Mouse (Mus musculus): ENCODE data around the gene Abhd5. TPM values are rescaled to one million over a fixed set of nuclear protein-coding genes. Genes with fewer than 3 reads are reported as not detected.

Gene Abhd5
- total RNA-seq, 2 experiments from 2014 or later: 49.9 TPM

DNA sequence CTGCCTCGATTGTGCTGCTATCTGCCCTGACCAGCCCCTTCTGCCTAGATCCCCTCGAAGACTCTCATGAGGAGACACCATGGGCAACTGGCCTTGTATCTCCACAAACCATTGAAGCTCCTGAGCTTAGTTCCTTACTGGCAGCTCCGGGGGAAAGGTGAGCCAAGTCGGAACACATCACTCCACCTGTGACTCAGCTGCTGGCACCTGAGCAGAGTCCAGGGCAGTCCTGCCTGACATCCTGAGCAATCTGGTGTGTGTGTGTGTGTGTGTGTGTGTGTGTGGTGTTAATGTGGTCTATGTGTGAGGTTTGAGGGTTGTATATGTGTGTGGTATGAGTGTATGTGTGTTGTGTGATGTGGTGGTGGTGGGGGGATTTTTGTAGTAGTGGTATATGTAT, 49.8 kb downstream of the Abhd5 start:
- ATAC-seq (replicated peaks; ENCODE audit: low FRiP score, poor library complexity, severe bottlenecking): no peak

DNA sequence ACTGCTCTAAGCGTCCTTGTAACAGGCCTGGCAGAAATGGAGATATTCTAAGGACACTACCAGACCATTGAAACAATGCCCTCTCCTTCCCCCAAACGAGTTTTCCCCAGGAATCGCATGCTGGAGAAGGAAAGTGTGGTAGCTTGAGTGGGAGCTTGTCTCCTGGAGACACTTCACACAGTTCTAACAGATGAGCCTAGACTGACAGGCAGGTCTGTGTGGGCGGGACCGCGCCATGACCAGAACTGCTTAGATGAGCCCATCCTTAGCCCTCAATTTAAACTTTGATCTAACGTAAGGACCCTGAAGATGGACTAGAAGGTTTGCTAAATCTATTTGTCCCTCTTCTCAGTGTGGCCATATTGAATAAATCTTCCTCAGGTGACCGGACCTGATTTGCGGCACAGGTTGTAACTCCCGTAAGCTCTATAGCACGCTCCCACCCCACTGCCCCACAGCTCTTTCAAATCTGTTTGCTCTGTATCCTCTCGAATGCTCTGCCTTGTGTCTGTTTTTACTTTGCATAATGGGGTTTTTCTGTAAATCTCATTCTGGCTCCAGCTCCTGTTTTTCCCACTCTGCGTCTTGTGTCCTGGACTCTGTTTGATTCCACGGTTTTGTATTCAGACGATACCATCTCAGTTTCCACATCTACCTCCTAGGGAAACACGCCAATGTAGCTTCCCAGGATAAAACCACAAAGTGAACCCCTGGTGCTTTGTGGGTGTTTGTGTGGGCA, 59.2 kb downstream of the Abhd5 start:
- no peak for ATAC-seq (replicated peaks; ENCODE audit: low FRiP score, poor library complexity, severe bottlenecking)

DNA sequence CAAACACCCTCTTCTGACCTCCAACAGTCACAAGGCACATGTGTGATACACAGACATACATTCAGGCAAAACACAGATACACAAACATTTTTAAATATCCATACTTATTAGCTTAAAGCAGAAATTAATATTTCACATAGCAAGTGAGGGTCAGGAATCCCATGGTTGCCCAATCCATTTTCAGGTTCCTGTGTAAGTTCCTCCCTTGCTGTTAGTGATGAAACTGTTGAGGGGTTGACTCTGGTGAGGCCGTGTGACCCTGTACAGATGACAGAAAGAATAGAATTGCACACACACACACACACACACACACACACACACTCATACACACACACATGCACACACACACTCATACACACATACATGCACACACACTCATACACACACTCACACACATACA, 63.2 kb downstream of the Abhd5 start:
- no peak for ATAC-seq (replicated peaks; ENCODE audit: low FRiP score, poor library complexity, severe bottlenecking)

DNA sequence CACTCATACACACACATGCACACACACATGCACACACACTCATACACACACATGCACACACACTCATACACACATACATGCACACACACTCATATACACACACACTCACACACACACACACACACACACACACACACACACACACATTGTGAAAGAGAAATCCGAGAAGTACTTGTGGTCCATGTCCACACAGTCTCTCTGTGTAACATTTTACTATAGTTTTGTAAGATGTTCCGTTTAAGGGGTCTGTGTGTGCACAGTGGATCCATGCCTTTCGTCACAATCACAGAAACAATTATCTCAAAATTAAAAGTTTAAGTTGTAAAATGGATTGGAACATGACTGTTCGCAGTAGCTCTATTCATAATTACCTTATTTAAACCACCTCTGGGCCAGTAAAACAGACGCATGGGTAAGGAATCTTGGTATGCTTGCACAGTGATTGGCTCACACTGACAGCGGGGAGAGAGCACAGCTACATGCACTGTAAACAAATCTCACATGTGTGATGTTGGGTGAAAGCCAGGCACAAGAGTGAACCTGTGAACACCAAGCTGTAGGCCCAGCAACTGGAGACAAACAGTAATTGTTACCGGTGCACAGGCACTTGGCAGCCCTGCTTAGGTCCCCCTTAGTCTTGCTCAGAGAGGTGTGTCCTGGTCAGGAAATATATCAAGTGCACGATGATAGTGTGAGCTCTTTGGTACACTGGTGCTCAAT, 63.8 kb downstream of the Abhd5 start:
- ATAC-seq (replicated peaks; ENCODE audit: low FRiP score, poor library complexity, severe bottlenecking): no peak

DNA sequence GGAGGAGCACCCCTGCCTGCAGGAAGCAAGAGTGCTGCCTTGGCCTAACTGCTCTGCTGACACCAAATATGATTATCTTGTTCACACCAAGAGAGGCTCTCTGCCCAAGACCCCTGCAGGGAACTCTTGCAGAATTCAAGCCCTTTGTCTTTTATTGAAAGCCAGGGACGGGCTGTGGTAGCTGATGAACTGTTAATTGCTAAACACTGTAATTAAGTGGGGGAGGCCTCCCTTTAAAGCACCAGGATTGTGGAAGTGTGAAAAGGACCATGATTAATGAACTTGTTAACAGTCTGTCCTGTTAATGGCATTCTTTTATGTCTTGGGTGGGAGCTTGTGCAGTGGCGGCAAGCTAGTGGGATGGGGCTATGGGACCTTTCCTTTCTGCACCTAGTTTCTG, 65.2 kb downstream of the Abhd5 start:
- ATAC-seq (replicated peaks; ENCODE audit: low FRiP score, poor library complexity, severe bottlenecking): no peak

DNA sequence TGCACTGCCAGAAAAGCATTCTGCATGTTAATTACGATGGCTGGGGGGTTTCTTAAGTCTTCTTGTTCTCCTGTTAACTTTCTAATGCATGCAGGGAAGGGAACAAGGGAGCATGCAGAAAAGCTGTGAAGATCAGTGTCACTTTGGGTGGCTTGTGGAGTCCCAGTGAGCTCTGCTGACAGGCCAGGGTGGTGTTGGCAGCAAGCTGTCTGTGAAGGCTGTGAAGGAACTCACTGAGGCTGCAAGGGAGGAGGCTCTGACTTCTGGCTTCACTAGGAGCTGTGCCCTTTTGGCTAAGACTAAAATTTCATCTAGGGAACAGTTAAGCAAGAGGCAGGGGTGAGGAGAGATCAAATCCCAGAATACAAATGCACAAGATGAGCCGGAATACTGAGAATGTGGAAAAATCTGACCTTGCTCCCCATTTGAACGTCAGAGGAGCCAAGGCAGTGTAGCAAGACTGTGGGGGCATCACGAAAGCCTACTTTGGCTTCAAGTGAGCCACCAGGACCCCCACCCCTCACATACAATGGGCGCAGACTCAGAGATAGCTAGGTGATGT, 68.9 kb downstream of the Abhd5 start:
- ATAC-seq (replicated peaks; ENCODE audit: low FRiP score, poor library complexity, severe bottlenecking): no peak

DNA sequence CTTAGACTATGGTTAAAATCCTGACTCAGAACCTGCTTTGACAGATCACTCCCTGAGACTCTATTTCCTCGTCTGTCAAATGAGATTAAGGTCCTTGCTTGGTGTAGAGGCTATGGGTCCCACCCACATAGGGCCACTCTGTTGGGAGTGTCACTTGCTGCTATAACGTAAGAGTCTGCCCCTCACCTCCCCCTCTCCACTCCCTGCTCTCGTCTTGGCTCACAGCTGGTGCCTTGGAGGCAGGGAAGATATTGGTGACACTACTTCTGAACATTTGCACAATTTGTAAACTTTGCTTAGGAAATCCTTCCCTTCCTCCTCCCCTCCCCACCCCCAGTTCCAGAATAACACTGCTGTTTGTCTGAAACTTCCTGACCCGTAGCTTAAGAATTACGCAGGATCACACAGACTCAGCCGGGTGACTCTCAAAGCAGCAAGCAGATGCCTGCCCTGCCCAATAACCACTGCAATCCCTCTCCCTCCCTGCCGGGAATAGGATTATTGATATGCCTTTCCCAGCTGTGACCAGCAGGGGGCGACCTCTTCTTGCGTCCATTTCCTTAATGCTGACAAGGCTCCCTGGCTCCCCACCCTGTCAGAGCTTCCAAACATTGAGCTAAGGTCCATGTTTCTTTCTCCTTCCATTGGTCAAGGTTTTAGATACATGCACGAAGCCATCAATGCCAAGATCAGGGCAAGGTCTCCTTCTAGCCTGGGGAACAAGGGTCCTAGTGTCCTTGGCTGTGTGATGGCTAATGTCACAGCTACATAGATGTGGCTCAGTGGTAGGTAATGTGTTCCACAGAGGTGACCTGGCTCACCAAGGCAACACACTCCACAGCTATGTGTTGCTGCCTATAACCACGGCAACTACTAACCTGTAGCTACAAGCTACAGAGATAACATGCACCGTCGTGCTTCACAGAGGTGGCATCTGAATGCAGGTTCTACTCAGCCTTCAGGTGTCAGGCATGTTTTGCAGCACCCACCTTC, 69.7 kb downstream of the Abhd5 start:
- peak; percentile 55 for ATAC-seq (replicated peaks; ENCODE audit: low FRiP score, poor library complexity, severe bottlenecking)

DNA sequence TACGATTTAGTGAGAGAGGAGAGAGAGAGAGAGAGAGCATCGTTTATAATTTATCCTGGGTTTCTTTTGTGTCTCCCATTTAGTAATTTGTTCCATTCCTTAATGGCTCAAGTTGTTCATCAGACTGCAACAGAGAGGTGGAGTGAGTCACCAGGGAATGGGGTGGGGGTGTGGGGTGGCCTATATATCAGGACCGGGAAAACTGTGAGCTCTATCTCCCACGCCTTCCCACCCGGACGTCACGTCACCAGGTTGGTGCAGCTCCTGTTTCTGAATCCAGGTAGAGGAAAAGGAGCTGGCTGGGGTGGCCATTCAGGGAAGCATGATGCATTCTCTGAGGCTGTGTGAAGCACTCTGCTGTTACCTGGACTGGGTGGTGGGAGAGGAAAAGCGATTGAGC, 70.5 kb downstream of the Abhd5 start:
- ATAC-seq (replicated peaks; ENCODE audit: low FRiP score, poor library complexity, severe bottlenecking): no peak

DNA sequence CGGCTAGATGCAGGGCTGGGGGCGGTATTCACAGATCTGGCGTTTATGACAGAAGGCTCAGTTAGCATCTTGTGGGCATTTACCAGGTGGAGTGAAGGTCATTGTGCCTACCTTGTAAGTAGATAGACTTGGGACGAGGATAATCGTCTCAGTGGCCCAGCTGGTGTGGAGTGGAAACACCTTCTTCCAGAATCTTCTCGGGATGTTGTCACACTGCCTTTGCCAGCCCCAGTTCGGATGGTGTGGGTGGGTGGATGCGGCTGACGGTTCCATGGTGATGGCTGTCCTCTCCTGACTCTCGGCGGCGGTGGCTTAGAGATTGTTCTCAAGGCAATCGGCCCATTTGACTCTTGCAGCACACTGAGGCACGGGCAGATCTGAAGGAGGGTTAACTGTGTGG, 71.3 kb downstream of the Abhd5 start:
- ATAC-seq (replicated peaks; ENCODE audit: low FRiP score, poor library complexity, severe bottlenecking): no peak

DNA sequence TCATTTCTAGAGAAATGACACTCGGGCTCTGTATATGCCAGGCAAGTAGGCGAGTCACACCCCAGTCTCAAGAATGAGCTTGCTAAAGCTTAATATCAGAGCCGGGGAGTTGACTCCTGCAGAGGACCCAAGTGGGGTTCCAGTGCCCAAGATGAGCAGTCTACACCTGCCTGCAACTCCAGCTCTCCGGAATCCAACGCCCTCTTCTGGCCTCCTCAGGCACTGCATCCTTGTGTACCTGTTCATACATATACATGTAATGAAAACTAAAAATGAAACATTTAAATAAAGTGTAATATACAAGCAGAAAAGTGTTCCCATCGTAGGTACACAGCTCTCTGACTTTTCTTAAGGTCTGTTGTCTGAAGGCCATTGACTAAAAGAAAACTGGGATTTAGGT, 71.7 kb downstream of the Abhd5 start:
- no peak for ATAC-seq (replicated peaks; ENCODE audit: low FRiP score, poor library complexity, severe bottlenecking)

DNA sequence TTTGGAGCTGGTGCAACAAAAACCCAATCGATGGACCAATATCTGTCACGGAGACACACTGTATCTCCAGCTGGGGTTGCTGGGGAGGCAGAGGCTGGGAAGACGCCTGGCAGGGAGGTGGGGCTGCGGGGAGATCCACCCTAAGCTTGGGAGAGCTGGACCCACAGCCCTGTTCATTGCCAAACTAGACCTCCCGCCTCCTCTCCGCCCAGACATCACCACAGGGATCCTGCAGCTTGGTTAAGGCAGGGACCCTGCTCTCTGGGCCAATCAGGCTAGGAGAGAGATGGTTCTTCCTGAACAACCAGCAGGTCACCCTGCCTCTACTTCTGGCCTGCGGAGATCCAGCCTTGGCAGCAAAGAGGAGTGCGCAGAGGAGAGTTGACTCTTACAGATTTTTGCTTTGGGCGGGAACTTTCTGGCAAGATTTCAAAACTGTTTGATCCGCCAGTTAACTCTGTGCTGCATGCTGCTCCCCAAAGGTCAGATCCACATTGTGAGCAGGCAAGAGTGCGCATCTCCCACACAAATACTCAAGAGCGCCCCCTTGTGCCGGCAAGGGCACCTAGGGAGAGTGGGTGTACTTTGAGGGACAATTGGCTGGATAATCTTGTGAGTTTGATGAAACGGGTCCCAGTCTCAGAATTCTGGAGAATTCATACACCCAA, 73.7 kb downstream of the Abhd5 start:
- ATAC-seq (replicated peaks; ENCODE audit: low FRiP score, poor library complexity, severe bottlenecking): no peak

DNA sequence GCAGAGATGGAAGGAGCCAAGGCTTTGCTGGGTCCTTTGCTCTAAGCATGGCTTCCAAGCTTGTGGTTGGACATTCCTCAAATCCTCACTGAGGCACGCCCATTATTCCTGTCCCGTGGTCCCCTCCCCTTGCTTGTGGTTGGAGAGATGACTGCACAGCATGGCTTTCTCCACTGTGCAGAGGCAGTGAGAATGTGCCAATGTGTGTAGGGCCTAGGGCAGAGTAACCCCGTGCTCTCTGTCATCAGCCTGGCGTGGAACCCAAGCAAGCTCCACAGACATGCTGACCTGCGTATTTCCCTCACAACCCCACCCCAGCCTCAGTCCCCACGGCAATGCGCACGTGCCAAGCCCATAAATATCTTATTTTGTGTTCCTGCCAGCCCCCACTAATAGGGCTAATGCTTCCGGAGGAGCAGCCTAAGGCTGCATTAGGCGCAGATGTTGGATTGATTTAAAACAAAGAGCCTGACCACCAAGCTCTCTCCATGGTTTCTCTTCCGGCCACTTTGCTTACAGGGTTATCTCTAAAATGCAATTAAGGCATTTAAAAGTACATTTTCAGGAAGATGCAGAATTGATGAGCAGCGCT, 77.7 kb downstream of the Abhd5 start:
- ATAC-seq (replicated peaks; ENCODE audit: low FRiP score, poor library complexity, severe bottlenecking): no peak

DNA sequence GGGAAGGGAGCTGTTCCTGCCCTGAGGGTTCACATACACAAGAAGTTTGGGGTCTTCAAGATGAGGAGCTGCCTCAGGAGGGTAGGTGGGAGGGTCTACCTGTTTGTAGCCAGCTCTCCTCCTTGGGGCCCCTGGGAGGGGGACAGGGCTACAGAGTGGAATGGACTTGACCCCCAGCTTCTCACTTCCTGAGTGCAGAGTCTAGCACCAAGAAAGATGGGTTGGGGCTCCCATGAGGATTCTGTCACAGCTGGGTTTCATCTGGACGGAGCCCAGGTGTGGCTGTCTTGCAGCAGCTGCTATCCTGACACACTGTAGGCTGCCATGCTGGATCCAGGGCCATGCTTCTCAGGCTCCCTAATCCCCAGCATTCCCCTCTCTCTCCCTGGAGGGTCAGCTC, 78.3 kb downstream of the Abhd5 start:
- ATAC-seq (replicated peaks; ENCODE audit: low FRiP score, poor library complexity, severe bottlenecking): no peak

Other genes starting within 250 kb of the Abhd5 start
- 6.1 and 9.2 TPM in 2 replicates for gene Snrk, start 234.3 kb upstream of the Abhd5 start, total RNA-seq (2015; ENCODE audit: low replicate concordance)
- 5.9 and 11.7 TPM in 2 replicates for gene Snrk, start 234.3 kb upstream of the Abhd5 start, total RNA-seq (2017; ENCODE audit: low replicate concordance)
- gene Ano10, start 57.2 kb upstream of the Abhd5 start, total RNA-seq (2015; ENCODE audit: low replicate concordance): 7.9 and 28.1 TPM in 2 replicates
- 3.1 and 5.1 TPM in 2 replicates for gene Ano10, start 57.2 kb upstream of the Abhd5 start, total RNA-seq (2017; ENCODE audit: low replicate concordance)

Measured in erythroid progenitor cell, adult 5-6 weeks (primary cell).